Mouse (Mus musculus) ES-E14 (cell line): ENCODE data around the gene Lysmd4. TPM values are rescaled to one million over a fixed set of nuclear protein-coding genes. Genes with fewer than 3 reads are reported as not detected.

Source experiments
- DNase-seq: peaks from one replicate; pipeline ENCODE4 v3.0.0-alpha.2; 2013; ENCODE audit warnings: low read depth, low spot score
- H3K27ac ChIP-seq: 2 replicates; pipeline ENCODE4 v1.5.1; 2012; ENCODE audit warnings: low read depth, mild to moderate bottlenecking, low read length, moderate library complexity, mixed read lengths; ENCODE audit not compliant: poor library complexity, insufficient read depth, severe bottlenecking
- H3K36me3 ChIP-seq: 2 replicates; pipeline ENCODE4 v1.6.1; 2012; ENCODE audit warnings: mild to moderate bottlenecking, low read length, moderate library complexity, mixed read lengths; ENCODE audit not compliant: control insufficient read depth, poor library complexity, insufficient read depth, severe bottlenecking
- H3K4me1 ChIP-seq, 2 experiments: fragments of 150-350 bp in 1 of 2; sonication (generic) in 1 of 2; 2 replicates each; pipeline ENCODE4 v1.6.1; 2012; ENCODE audit warnings: low read length in 2 of 2, mild to moderate bottlenecking in 1 of 2, mixed read lengths in 1 of 2; ENCODE audit not compliant: control insufficient read depth in 2 of 2, insufficient read depth in 2 of 2, poor library complexity in 1 of 2
- H3K4me3 ChIP-seq, 2 experiments: fragments of 150-350 bp in 1 of 2; sonication (generic) in 1 of 2; 2 replicates each; pipeline ENCODE4 v1.5.1; 2012; ENCODE audit warnings: low read length in 2 of 2, low read depth in 1 of 2, mild to moderate bottlenecking in 1 of 2, mixed read lengths in 1 of 2; ENCODE audit not compliant: insufficient read depth in 1 of 2, poor library complexity in 1 of 2, severe bottlenecking in 1 of 2
- H3K9ac ChIP-seq: 2 replicates; pipeline ENCODE4 v1.6.1; 2012; ENCODE audit warnings: low read depth, mild to moderate bottlenecking, low read length, mixed read lengths; ENCODE audit not compliant: poor library complexity, insufficient read depth, severe bottlenecking
- H3K9me3 ChIP-seq: fragments of 150-350 bp; sonication (generic); 2 replicates; pipeline ENCODE4 v1.6.1; 2012; ENCODE audit warnings: low read depth, mild to moderate bottlenecking, low read length; ENCODE audit not compliant: control insufficient read depth, insufficient read depth
- CHD2 ChIP-seq: IDR thresholded peaks from 2 replicates; pipeline ENCODE4 v1.6.1; 2014; ENCODE audit warnings: mild to moderate bottlenecking, low read depth, low read length, inconsistent platforms
- HCFC1 ChIP-seq: IDR thresholded peaks from 2 replicates; pipeline ENCODE4 v1.6.1; 2012; ENCODE audit warnings: low read length, inconsistent platforms, borderline replicate concordance; ENCODE audit not compliant: insufficient read depth
- MAFK ChIP-seq: IDR thresholded peaks from 2 replicates; pipeline ENCODE4 v1.6.1; 2014; ENCODE audit warnings: mild to moderate bottlenecking, low read depth, low read length, inconsistent platforms; ENCODE audit not compliant: insufficient read depth
- ZC3H11A ChIP-seq: IDR thresholded peaks from 2 replicates; pipeline ENCODE4 v1.6.1; 2012; ENCODE audit warnings: low read depth, mild to moderate bottlenecking, inconsistent platforms, low read length, borderline replicate concordance
- ZNF384 ChIP-seq: IDR thresholded peaks from 2 replicates; pipeline ENCODE4 v1.6.1; 2012; ENCODE audit warnings: low read depth, low read length, inconsistent platforms
- in situ Hi-C, 2 experiments: fragments of 600-800 bp; cut with MboI; formaldehyde crosslinking; loops; one replicate each; pipeline ENCODE4 v1.15.1; 2025; ENCODE audit warnings: low sequenced_read_pairs in 2 of 2, inconsistent platforms in 1 of 2; ENCODE audit not compliant: unreplicated experiment in 2 of 2
- total RNA-seq: library from RNA; depleted of rRNA; stranded (reverse); fragments of 300-350 nt; gene quantifications from 2 replicates; pipeline ENCODE4 v1.2.3, GENCODE M21; 2012; rRNA removed

Lysmd4 gene
- total RNA-seq, 1 experiment, result 6.1 TPM

GRCm38 (mm10) chr7:67352989-67353388 lies 130.6 kb downstream of the Lysmd4 start:
- Histone ChIP-seq H3K9ac (no peak overlapping the region), H3K36me3 (no peaks in the 10 kb centered on the region), H3K4me3 (no peak overlapping the region), H3K9me3 (no peaks in the 10 kb centered on the region), H3K27ac (no peak overlapping the region), H3K4me1 (no peaks in the 10 kb centered on the region)
- TF ChIP-seq HCFC1, result no peak
- no peak for TF ChIP-seq CHD2
- no peak for TF ChIP-seq ZC3H11A
- no peak for TF ChIP-seq MAFK
- no peak for TF ChIP-seq ZNF384
- no peak for DNase-seq
- in situ Hi-C loops, result no loop called here

DNA sequence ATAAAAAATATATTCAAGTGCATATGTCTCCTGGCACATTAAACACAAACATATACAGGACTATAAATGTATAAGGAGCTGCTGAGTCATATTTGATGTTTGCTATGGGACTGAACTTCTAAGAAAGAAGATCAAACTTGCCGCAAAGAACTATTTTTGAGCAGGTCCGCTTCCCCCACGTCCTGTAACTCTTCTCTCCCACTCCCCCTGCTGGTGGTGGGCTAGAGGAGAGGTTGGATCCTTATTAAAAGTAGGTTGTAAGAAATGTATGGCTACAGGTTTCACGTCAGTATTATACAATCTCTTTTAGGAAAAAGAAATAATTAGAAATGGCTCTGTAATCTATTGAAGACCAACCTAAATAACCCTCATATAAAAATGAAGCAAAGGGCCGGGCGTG lies 131.3 kb downstream of the Lysmd4 start:
- no peaks in the 10 kb centered on the region for H3K36me3 ChIP-seq
- no peaks in the 10 kb centered on the region for H3K4me1 ChIP-seq
- in situ Hi-C loops, result no loop called here
- no peaks in the 10 kb centered on the region for H3K9me3 ChIP-seq
- TF ChIP-seq ZNF384 (no peak), CHD2 (no peak), HCFC1 (no peak)
- H3K4me3 ChIP-seq, result no peak overlapping the region
- no peak overlapping the region for H3K9ac ChIP-seq
- no peak overlapping the region for H3K27ac ChIP-seq
- no peak for DNase-seq

- H3K9me3 ChIP-seq, result no peaks in the 10 kb centered on the region
- DNase-seq, result no peak
- TF ChIP-seq HCFC1 (no peak), MAFK (no peak), CHD2 (no peak), ZNF384 (no peak), ZC3H11A (no peak)
- H3K27ac ChIP-seq, result no peak overlapping the region
- no peak overlapping the region for H3K9ac ChIP-seq
- in situ Hi-C loops, result no loop called here
- no peaks in the 10 kb centered on the region for H3K36me3 ChIP-seq
- H3K4me1 ChIP-seq, result no peaks in the 10 kb centered on the region; a peak in 1 of 4 replicates
- H3K4me3 ChIP-seq, result no peak overlapping the region
Measured at GRCm38 (mm10) chr7:67355870-67356269, 133.5 kb downstream of the Lysmd4 start.

Other genes starting within 250 kb of the Lysmd4 start
- 11.0 and 14.3 TPM in 2 replicates for gene Mef2a, start 150.3 kb downstream of the Lysmd4 start, total RNA-seq